Mouse (Mus musculus): ENCODE measurements around the gene Wdr63.

DNA sequence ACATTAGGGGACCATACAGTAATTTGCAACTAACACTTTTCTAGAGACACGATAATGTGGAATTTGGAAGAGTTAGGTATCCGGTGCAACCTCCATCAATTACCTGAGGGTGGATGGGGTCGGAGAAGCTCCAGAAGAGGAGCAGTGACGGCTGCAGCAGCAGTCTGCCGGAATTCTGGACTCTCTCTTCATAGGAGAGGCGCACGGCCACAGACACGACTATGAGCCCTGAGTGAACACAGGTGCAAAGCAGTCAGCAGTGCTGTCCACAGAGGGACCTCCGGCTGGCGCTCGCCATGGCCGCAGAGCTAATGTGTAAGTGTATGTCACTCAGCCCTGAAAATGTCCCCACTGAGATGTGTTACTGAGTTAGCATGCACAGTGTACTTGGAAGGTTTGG is 27.7 kb downstream of the Wdr63 start:
- TF ChIP-seq CTCF (IDR thresholded peaks at IDR 0.05; ENCODE audit: insufficient read depth, low read depth, low read length) (no peak), POLR2A (IDR thresholded peaks at IDR 0.05; ENCODE audit: insufficient read depth, low read depth, low read length) (no peak)
